Mouse (Mus musculus): ENCODE measurements around the gene Sult1b1. TPM values are rescaled to one million over a fixed set of nuclear protein-coding genes. Genes with fewer than 3 reads are reported as not detected.

Sult1b1 gene
- 0.54 and 0.56 TPM in 2 replicates for polyA plus RNA-seq (2012; rRNA removed)

GRCm38 (mm10) chr5:87538111-87538510 lies at the start of gene Sult1b1:
TSS of gene Sult1b1 (minus strand) at chr5:87538195.

GRCm38 (mm10) chr5:87568845-87569244 lies 30.9 kb upstream of the Sult1b1 start, which contains the start of gene Sult1d1:
TSS of gene Sult1d1 (minus strand) at chr5:87569027.

GRCm38 (mm10) chr5:87490771-87491170 lies 47.2 kb downstream of the Sult1b1 start, which contains the start of gene Ugt2a1:
TSS of gene Ugt2a1 (minus strand) at chr5:87490871.

GRCm38 (mm10) chr5:87486706-87487105 lies 51.3 kb downstream of the Sult1b1 start, which contains the start of gene Gm43638:
TSS of gene Gm43638 (minus strand) at chr5:87486806.

GRCm38 (mm10) chr5:87482160-87482559 lies 55.8 kb downstream of the Sult1b1 start, which contains the start of gene Ugt2a2:
TSS of gene Ugt2a2 (minus strand) at chr5:87482260.

Other genes with a start within 250 kb of the Sult1b1 start
- not detected in 2 replicates for gene Ugt2a3, start 201.0 kb downstream of the Sult1b1 start, polyA plus RNA-seq (2012; rRNA removed)
- gene Ugt2b38, start 114.0 kb downstream of the Sult1b1 start, polyA plus RNA-seq (2012; rRNA removed): not detected in 2 replicates
- gene Ugt2a2, start 55.9 kb downstream of the Sult1b1 start, polyA plus RNA-seq (2012; rRNA removed): not detected in 2 replicates
- gene Gm43638, start 51.4 kb downstream of the Sult1b1 start, polyA plus RNA-seq (2012; rRNA removed): not detected in 2 replicates
- gene Ugt2a1, start 47.3 kb downstream of the Sult1b1 start, polyA plus RNA-seq (2012; rRNA removed): not detected in 2 replicates
- gene Sult1d1, start 30.8 kb upstream of the Sult1b1 start, polyA plus RNA-seq (2012; rRNA removed): 1.2 and 1.4 TPM in 2 replicates
- gene Sult1e1, start 53.4 kb upstream of the Sult1b1 start, polyA plus RNA-seq (2012; rRNA removed): not detected in 2 replicates
- not detected in 2 replicates for gene Csn1s1, start 128.0 kb upstream of the Sult1b1 start, polyA plus RNA-seq (2012; rRNA removed)
- not detected in 2 replicates for gene Csn2, start 161.4 kb upstream of the Sult1b1 start, polyA plus RNA-seq (2012; rRNA removed)
- gene Csn1s2a, start 236.4 kb upstream of the Sult1b1 start, polyA plus RNA-seq (2012; rRNA removed): not detected in 2 replicates

Data from liver, embryonic 14 days (tissue).